Mouse (Mus musculus) heart, postnatal 14 days (tissue): ENCODE data around the gene Akap17b. TPM values are rescaled to one million over a fixed set of nuclear protein-coding genes. Genes with fewer than 3 reads are reported as not detected.
A peak's percentile ranks its signal among the peaks of the same experiment; 100 is the strongest.

Experiments
- DNase-seq, 2 experiments: peaks; one replicate each; pipeline ENCODE4 v3.0.0; 2021 to 2022
- intact Hi-C: fragments of 180-260 bp; cut with DNase I; formaldehyde crosslinking; loops from one replicate; pipeline ENCODE4 v1.15.1; 2025
- total RNA-seq, 2 experiments: library from RNA; stranded (reverse); gene quantifications; 2 replicates each; pipeline ENCODE4 v1.2.3; 2021

The Akap17b gene
- total RNA-seq, 2 experiments from 2014 or later: 1.9 to 2.2 TPM

- intact Hi-C loops: no loop called here
- no peak for DNase-seq
Measured at GRCm38 (mm10) chrX:36590266-36590665, 54.9 kb downstream of the Akap17b start.

- DNase-seq: peak in 1 of 2 experiments; percentile 2
- intact Hi-C loops: no loop called here
Measured at GRCm38 (mm10) chrX:36587304-36588209, 57.6 kb downstream of the Akap17b start.

DNA sequence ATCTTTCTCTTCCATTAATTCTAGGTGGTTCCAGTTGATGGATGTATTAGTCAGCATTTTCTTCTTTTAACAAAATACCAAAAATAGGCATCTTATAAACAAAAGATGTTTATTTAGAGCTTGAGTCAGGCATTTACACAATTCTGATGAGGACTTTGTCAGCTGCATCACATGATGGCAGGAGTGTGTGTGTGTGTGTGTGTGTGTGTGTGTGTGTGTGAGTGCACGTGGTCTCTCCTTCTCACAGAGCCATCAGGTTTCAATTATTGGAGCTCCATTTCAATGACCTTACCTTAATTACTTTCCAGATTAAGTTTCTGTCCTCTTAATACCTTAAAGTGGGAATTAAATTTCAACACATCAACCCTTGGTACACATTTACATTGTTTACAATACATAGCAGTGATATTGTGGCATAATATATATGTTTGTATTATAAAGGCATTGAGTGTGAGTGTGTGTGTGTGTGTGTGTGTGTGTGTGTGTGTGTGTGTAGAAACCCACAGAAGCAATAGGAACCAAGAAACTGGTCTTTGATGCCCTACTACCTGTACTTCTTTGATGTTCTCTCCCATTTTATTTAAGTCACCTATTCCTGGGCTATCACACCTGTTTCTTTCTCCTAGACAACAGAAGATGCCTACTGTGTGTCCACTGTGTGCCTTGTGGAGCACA is 58.4 kb downstream of the Akap17b start:
- no peak for DNase-seq
- intact Hi-C loops: no loop called here

DNA sequence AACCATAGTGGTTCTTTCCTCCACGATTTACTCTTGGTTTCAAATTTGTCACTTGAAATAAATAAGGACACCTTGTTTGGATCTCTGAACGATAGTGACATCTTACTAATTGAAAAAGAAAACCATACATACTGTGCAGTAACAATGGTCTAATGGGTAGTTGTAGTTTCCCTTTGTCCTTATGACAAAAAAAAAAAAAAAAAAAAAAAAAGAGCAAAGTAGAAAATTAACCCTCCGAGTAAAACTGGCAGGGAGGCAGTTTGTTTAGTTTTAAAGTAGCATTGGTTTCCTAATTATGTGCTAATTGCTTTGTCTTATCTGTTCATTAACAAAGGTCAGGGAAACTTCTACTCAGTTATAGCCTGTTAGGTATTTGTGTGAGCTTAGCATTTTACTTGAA is 83.1 kb downstream of the Akap17b start:
- intact Hi-C loops: loop anchor here (1.0 to 10.0 kb wide), 2 partner anchors 28 to 47 kb away; no protein-coding TSS in a partner anchor
- no peak for DNase-seq

- DNase-seq: peak; percentile 63 to 78
- intact Hi-C loops: loop anchor here (1.0 to 10.0 kb wide), 2 partner anchors 27 to 47 kb away; no protein-coding TSS in a partner anchor
Measured at GRCm38 (mm10) chrX:36561650-36562049, 83.5 kb downstream of the Akap17b start.

DNA sequence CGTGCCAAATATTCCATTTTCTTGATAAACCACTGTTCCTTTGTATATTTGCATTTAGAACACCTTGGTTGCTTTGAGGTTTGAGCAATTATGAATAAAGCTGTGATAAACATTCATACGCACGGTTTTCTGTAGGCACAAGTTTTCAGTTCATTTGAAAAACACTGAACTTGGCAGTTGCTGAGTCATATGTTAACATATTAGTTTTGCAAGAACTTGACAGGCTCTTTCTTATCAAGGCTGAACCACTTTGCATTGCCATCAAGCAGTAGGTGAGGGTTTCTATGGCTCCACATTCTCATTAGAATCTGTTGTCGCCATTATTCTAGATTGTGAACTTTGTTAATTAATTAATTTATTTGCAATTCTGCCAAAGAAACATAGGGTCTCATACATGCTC is 85.0 kb downstream of the Akap17b start:
- no peak for DNase-seq
- intact Hi-C loops: loop anchor here (10.0 kb wide), 1 partner anchor 45 kb away; no protein-coding TSS in a partner anchor

Other genes with a start within 250 kb of the Akap17b start
- not detected for gene Gm6268, start 244.1 kb downstream of the Akap17b start, total RNA-seq
- not detected for gene Gm14569, start 153.6 kb downstream of the Akap17b start, total RNA-seq
- 10 to 100 TPM; 27.7 to 29.4 TPM for gene Pgrmc1, start 47.2 kb downstream of the Akap17b start, total RNA-seq
- under 1 TPM; 0.32 to 0.38 TPM for gene Slc25a43, start 98.3 kb upstream of the Akap17b start, total RNA-seq
- gene Slc25a5, start 150.3 kb upstream of the Akap17b start, total RNA-seq: 100 to 1,000 TPM; 545 to 681 TPM
- gene Ube2a, start 228.5 kb upstream of the Akap17b start, total RNA-seq: 10 to 100 TPM; 75.9 to 77.4 TPM
- 10 to 100 TPM; 16.3 to 17.4 TPM for gene C330007P06Rik, start 228.7 kb upstream of the Akap17b start, total RNA-seq